Mouse (Mus musculus): Measurements from ENCODE around the gene Sox18.

- TF ChIP-seq POLR2A (IDR thresholded peaks at IDR 0.05; ENCODE audit: low read depth, low read length) (no peak), CTCF (IDR thresholded peaks at IDR 0.05; ENCODE audit: extremely low read depth, insufficient read depth, insufficient read length, insufficient replicate concordance) (no peak)
Observed at GRCm38 (mm10) chr2:181692304-181692703, 20.9 kb upstream of the Sox18 start.
